Mouse (Mus musculus) hindbrain, embryonic 14.5 days (tissue): ENCODE measurements around the gene Olfr370. TPM values are rescaled to one million over a fixed set of nuclear protein-coding genes. Genes with fewer than 3 reads are reported as not detected.
"Not testable (repeated sequence)": the region's sequence is repeated elsewhere in the genome, so short reads cannot be mapped to it uniquely, and the experiment has no call there.

Experiments
- ATAC-seq: fragments of 200-750 bp; cut with Nextera tagmentation; 2 replicates; pipeline ENCODE4 v1.8.0; 2017; ENCODE audit warnings: moderate number of reproducible peaks, mild to moderate bottlenecking, moderate TSS enrichment, moderate library complexity; ENCODE audit not compliant: low FRiP score
- DNase-seq: peaks from one replicate; pipeline ENCODE4 v3.0.0-alpha.2; 2015; ENCODE audit warnings: low spot score
- H3K27ac ChIP-seq: fragments of 300-500 bp; sonication (generic); 2 replicates; pipeline ENCODE4 v1.5.1; 2014; ENCODE audit warnings: mild to moderate bottlenecking, moderate library complexity
- H3K27me3 ChIP-seq: fragments of 300-500 bp; sonication (generic); 2 replicates; pipeline ENCODE4 v1.6.1; 2014; ENCODE audit warnings: mild to moderate bottlenecking, low read length, mixed read lengths; ENCODE audit not compliant: control insufficient read depth, insufficient read depth
- H3K36me3 ChIP-seq: fragments of 300-500 bp; sonication (generic); replicated peaks from 2 replicates; pipeline ENCODE4 v1.6.1; 2014; ENCODE audit not compliant: control insufficient read depth, insufficient read depth
- H3K4me1 ChIP-seq: fragments of 300-500 bp; sonication (generic); replicated peaks from 2 replicates; pipeline ENCODE4 v1.6.1; 2014; ENCODE audit warnings: antibody characterized with exemption, low read length, mixed read lengths; ENCODE audit not compliant: control insufficient read depth, insufficient read depth
- H3K4me2 ChIP-seq: fragments of 300-500 bp; sonication (generic); replicated peaks from 2 replicates; pipeline ENCODE4 v1.6.1; 2014; ENCODE audit warnings: mild to moderate bottlenecking, moderate library complexity
- H3K4me3 ChIP-seq: fragments of 300-500 bp; sonication (generic); replicated peaks from 2 replicates; pipeline ENCODE4 v1.5.1; 2014; ENCODE audit warnings: mild to moderate bottlenecking, low read length
- H3K9ac ChIP-seq: fragments of 300-500 bp; sonication (generic); 2 replicates; pipeline ENCODE4 v1.6.1; 2014
- H3K9me3 ChIP-seq: fragments of 300-500 bp; sonication (generic); 2 replicates; pipeline ENCODE4 v1.6.1; 2016; ENCODE audit warnings: low read length; ENCODE audit not compliant: control insufficient read depth
- WGBS: fragments of 180-500 bp; shearing (Covaris S2); extraction: QIAGEN DNeasy Blood & Tissue Kit; methylation state at CpG from one replicate; pipeline ENCODE4 v1.1.7; 2014; 5-methylcytosine and 5-hydroxymethylcytosine counted together
- polyA plus RNA-seq: library from polyadenylated mRNA; unstranded; fragments of >200 nt; fragmentation: Nextera tagmentation; extraction: Ambion mirVana; gene quantifications from 2 replicates; pipeline ENCODE4 v1.2.1, GENCODE M21; 2014

Olfr370 gene
- polyA plus RNA-seq, 1 experiment from 2014 or later = 0.13 TPM

- Histone ChIP-seq H3K4me3 (peak within 1 kb of the TSS; percentile 68), H3K9me3 (no peaks in the 10 kb centered on the region), H3K4me2 (peak within 1 kb of the TSS; percentile 55), H3K9ac (peak within 1 kb of the TSS; percentile 78), H3K36me3 (peaks cover 22% of the 10 kb centered on the region), H3K4me1 (peaks cover 15% of the 10 kb centered on the region; the same call in 1 of the 2 replicates), H3K27ac (peak within 1 kb of the TSS; percentile 84), H3K27me3 (no peaks in the 10 kb centered on the region)
- DNase-seq = peak; percentile 96
- under 1% methylated on average over 48 of the region's 48 CpGs for WGBS
- peak; percentile 89 for ATAC-seq
Observed at GRCm38 (mm10) chr8:83566469-83567395, 31.2 kb downstream of the Olfr370 start, which contains the start of gene Ndufb7. Ndufb7 (plus strand) TSS chr8:83566671.

- Histone ChIP-seq H3K4me2 (peak overlapping the region; percentile 55), H3K27me3 (no peaks in the 10 kb centered on the region), H3K4me1 (peaks cover 15% of the 10 kb centered on the region; the same call in 1 of the 2 replicates), H3K4me3 (peak overlapping the region; percentile 68), H3K36me3 (peaks cover 31% of the 10 kb centered on the region), H3K9ac (peak overlapping the region; percentile 78), H3K27ac (no peak overlapping the region), H3K9me3 (no peaks in the 10 kb centered on the region)
- DNase-seq (no peak), ATAC-seq (no peak)
- 59% methylated on average over 3 of the region's 3 CpGs for WGBS
Observed at GRCm38 (mm10) chr8:83567668-83568067, 32.1 kb downstream of the Olfr370 start.

- no peaks in the 10 kb centered on the region for H3K27me3 ChIP-seq
- H3K4me3 ChIP-seq = no peak overlapping the region
- no peaks in the 10 kb centered on the region for H3K9me3 ChIP-seq
- no peak overlapping the region for H3K27ac ChIP-seq
- H3K4me2 ChIP-seq = peak overlapping the region; percentile 55; the same call in 1 of the 2 replicates
- 0 out of 2 replicates have a peak overlapping the region, but pooled peaks have one; percentile 78 for H3K9ac ChIP-seq
- no peak for ATAC-seq
- H3K4me1 ChIP-seq = peaks cover 15% of the 10 kb centered on the region; the same call in 1 of the 2 replicates
- DNase-seq = no peak
- H3K36me3 ChIP-seq = peaks cover 36% of the 10 kb centered on the region
- WGBS = 68% methylated on average over 5 of the region's 5 CpGs
Observed at GRCm38 (mm10) chr8:83568128-83568527, 32.5 kb downstream of the Olfr370 start.

- H3K4me1 ChIP-seq = peaks cover 15% of the 10 kb centered on the region; the same call in 1 of the 2 replicates
Observed at GRCm38 (mm10) chr8:83568755-83569154, 33.2 kb downstream of the Olfr370 start.

GRCm38 (mm10) chr8:83569165-83569564, 33.6 kb downstream of the Olfr370 start:
- DNase-seq = no peak
- Histone ChIP-seq H3K4me2 (no peak overlapping the region), H3K36me3 (peaks cover 45% of the 10 kb centered on the region), H3K27ac (no peak overlapping the region), H3K4me1 (peaks cover 15% of the 10 kb centered on the region; the same call in 1 of the 2 replicates), H3K9me3 (no peaks in the 10 kb centered on the region), H3K9ac (no peak overlapping the region), H3K4me3 (no peak overlapping the region), H3K27me3 (no peaks in the 10 kb centered on the region)
- ATAC-seq = no peak
- WGBS = 80% methylated on average over 4 of the region's 4 CpGs

More at GRCm38 (mm10) chr8:83568755-83569154, 33.2 kb downstream of the Olfr370 start:
- WGBS = 84% methylated on average over 5 of the region's 5 CpGs
- ATAC-seq = no peak
- Histone ChIP-seq H3K4me2 (no peak overlapping the region), H3K27me3 (no peaks in the 10 kb centered on the region), H3K9ac (no peak overlapping the region), H3K36me3 (peaks cover 42% of the 10 kb centered on the region), H3K27ac (no peak overlapping the region), H3K9me3 (no peaks in the 10 kb centered on the region), H3K4me3 (no peak overlapping the region)
- no peak for DNase-seq

GRCm38 (mm10) chr8:83570272-83571000, 34.9 kb downstream of the Olfr370 start:
- Histone ChIP-seq H3K27ac (no peak overlapping the region), H3K4me3 (no peak overlapping the region), H3K4me1 (peaks cover 15% of the 10 kb centered on the region; the same call in 1 of the 2 replicates), H3K27me3 (no peaks in the 10 kb centered on the region), H3K9ac (no peak overlapping the region), H3K36me3 (peaks cover 45% of the 10 kb centered on the region), H3K9me3 (no peaks in the 10 kb centered on the region), H3K4me2 (no peak overlapping the region)
- WGBS = 85% methylated on average over 15 of the region's 15 CpGs
- DNase-seq (no peak), ATAC-seq (no peak)

GRCm38 (mm10) chr8:83571001-83571340, 35.4 kb downstream of the Olfr370 start:
- WGBS = 98% methylated on average over 5 of the region's 7 CpGs
- not testable (repeated sequence) for ATAC-seq, H3K4me2 ChIP-seq, H3K4me3 ChIP-seq, H3K27me3 ChIP-seq, H3K9me3 ChIP-seq, H3K27ac ChIP-seq, DNase-seq, H3K9ac ChIP-seq
- Histone ChIP-seq H3K36me3 (peaks cover 45% of the 10 kb centered on the region), H3K4me1 (peaks cover 17% of the 10 kb centered on the region; the same call in 1 of the 2 replicates)

GRCm38 (mm10) chr8:83571791-83572190, 36.2 kb downstream of the Olfr370 start:
- ATAC-seq (no peak), DNase-seq (no peak)
- Histone ChIP-seq H3K9me3 (no peaks in the 10 kb centered on the region), H3K9ac (no peak overlapping the region), H3K4me2 (no peak overlapping the region), H3K4me3 (no peak overlapping the region), H3K27me3 (no peaks in the 10 kb centered on the region), H3K4me1 (peaks cover 21% of the 10 kb centered on the region; the same call in 1 of the 2 replicates), H3K27ac (no peak overlapping the region), H3K36me3 (peaks cover 45% of the 10 kb centered on the region)
- 93% methylated on average over 10 of the region's 10 CpGs for WGBS
